Mouse (Mus musculus): ENCODE measurements around the gene Chp2. TPM values are rescaled to one million over a fixed set of nuclear protein-coding genes. Genes with fewer than 3 reads are reported as not detected.

The Chp2 gene
- polyA plus RNA-seq (2017; shearing (Covaris generic)): not detected

GRCm38 (mm10) chr7:122219315-122219801 lies at the start of gene Chp2:
Gene Chp2, plus strand, starts transcription at chr7:122219496.

DNA sequence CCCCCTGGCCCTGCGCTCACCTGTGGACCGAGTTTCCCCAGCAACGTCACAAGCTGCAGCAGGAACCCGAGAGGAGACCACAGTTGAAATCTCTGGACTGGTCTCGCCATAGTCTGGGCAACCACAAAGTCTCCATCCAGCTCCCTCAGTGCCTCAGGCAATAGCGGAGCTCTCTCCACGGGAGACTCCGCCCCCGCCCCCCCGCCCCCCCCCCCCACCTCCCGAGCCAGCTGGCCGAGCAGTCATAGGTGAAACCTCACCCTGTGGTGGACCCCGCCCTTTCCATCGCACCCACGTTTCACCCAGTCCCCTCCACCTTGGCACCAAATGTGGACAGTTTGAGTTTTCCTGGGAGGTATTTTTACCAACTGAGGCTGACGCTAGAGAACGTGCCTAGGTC lies 33.3 kb upstream of the Chp2 start, which contains the start of gene Ern2:
TSS of gene Ern2 (minus strand) at position 165 of the 400 bp plus-strand sequence.

Other genes starting within 250 kb of the Chp2 start
- 10.2 TPM for gene Cog7, start 237.8 kb upstream of the Chp2 start, polyA plus RNA-seq (2017; shearing (Covaris generic))
- 14.9 TPM for gene Gga2, start 198.3 kb upstream of the Chp2 start, polyA plus RNA-seq (2017; shearing (Covaris generic))
- gene Ubfd1, start 152.3 kb upstream of the Chp2 start, polyA plus RNA-seq (2017; shearing (Covaris generic)): 55.6 TPM
- gene Ears2, start 152.2 kb upstream of the Chp2 start, polyA plus RNA-seq (2017; shearing (Covaris generic)): 20.8 TPM
- gene Ndufab1, start 117.6 kb upstream of the Chp2 start, polyA plus RNA-seq (2017; shearing (Covaris generic)): 121 TPM
- 6.5 TPM for gene Palb2, start 86.5 kb upstream of the Chp2 start, polyA plus RNA-seq (2017; shearing (Covaris generic))
- 82.1 TPM for gene Dctn5, start 86.5 kb upstream of the Chp2 start, polyA plus RNA-seq (2017; shearing (Covaris generic))
- 0.98 TPM for gene Plk1, start 60.1 kb upstream of the Chp2 start, polyA plus RNA-seq (2017; shearing (Covaris generic))
- gene Ern2, start 33.3 kb upstream of the Chp2 start, polyA plus RNA-seq (2017; shearing (Covaris generic)): not detected
- gene Prkcb, start 69.3 kb downstream of the Chp2 start, polyA plus RNA-seq (2017; shearing (Covaris generic)): 155 TPM